ENCODE assay signal across 12 mouse cellular contexts in the genomic region with DNA sequence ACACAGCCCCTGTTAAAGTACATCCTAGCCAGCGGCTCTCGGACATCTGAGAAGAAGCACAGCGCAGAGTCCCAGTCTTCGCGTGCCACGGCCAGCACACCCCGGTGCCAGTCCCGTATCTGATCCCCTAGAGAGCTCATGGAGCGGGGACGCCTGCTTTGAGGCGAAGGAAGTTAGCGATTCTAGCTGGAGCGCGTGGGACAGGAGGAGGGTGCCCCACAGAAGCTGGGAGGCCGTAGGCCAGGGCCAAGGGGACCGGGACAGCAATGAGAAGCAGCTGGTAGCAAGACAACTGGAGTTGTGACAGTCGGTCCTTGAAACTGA. TPM values are rescaled to one million over a fixed set of nuclear protein-coding genes. Genes with fewer than 3 reads are reported as not detected.
DNase-seq lines count a peak whose midpoint lies in the region; ATAC-seq and TF ChIP-seq lines count a peak whose summit lies in the region.
"Had no signal": no experiment of that assay in that cellular context is flagged by ENCODE, and none has a peak within 500 bp of the region (broad histone marks: within the 10 kb centered on the region; RNA-seq: fewer than 3 reads in every experiment).

No protein-coding gene starts in this region.

- ATAC-seq in heart, embryonic 16.5 days (replicated peaks; ENCODE audit: extremely low read depth, insufficient read depth, low FRiP score), result no peak; the same call in 1 of the 2 replicates
- no peak; the same call in none of the 2 replicates for ATAC-seq in liver, embryonic 12.5 days

- WGBS in heart, embryonic 16.5 days, result 34% methylated on average over 17 of the region's 17 CpGs
- 45% methylated on average over 17 of the region's 17 CpGs for WGBS in liver, embryonic 12.5 days (ENCODE audit: insufficient replicate concordance)

- no peaks in the 10 kb centered on the region; the same call in 1 of the 2 replicates for H3K4me1 ChIP-seq in heart, embryonic 16.5 days (ENCODE audit: control insufficient read depth, insufficient read depth, low read length)
- H3K4me1 ChIP-seq in testis, adult 2 months (ENCODE audit: control insufficient read depth, insufficient read depth, low read length), result peaks cover 6% of the 10 kb centered on the region
- peaks cover 28% of the 10 kb centered on the region for H3K4me1 ChIP-seq in liver, embryonic 12.5 days

- no peak for TF ChIP-seq POLR2A in testis, adult 2 months (IDR thresholded peaks at IDR 0.05; ENCODE audit: control insufficient read depth, low read depth, low read length)

- no peak overlapping the region for H3K9ac ChIP-seq in heart, embryonic 16.5 days (ENCODE audit: low read length)
- H3K9ac ChIP-seq in liver, embryonic 12.5 days, result peak overlapping the region; percentile 29; the same call in 1 of the 2 replicates

- no peak for DNase-seq in heart, adult 11 months
- DNase-seq in testis, postnatal 14 days (ENCODE audit: low spot score), result no peak
- DNase-seq in layer of hippocampus, postnatal 14 days (ENCODE audit: low spot score in 2 of 2), result no peak
- no peak for DNase-seq in cerebellum, postnatal 14 days
- no peak for DNase-seq in adrenal gland, postnatal 14 days
- DNase-seq: cerebellum, adult 9-10 months; kidney, postnatal 25 days; thymus, adult 18-20 months had no signal

- peaks cover 6% of the 10 kb centered on the region for H3K27me3 ChIP-seq in heart, embryonic 16.5 days (ENCODE audit: control insufficient read depth, insufficient read depth, low read length)
- H3K27me3 ChIP-seq in testis, adult 2 months (ENCODE audit: control insufficient read depth, insufficient read depth, low read length), result no peaks in the 10 kb centered on the region
- H3K27me3 ChIP-seq in liver, embryonic 12.5 days (replicated peaks), result peaks cover 35% of the 10 kb centered on the region

- H3K9me3 ChIP-seq in heart, embryonic 16.5 days (replicated peaks; ENCODE audit: control insufficient read depth, low read length), result no peaks in the 10 kb centered on the region
- H3K9me3 ChIP-seq in liver, embryonic 12.5 days (replicated peaks), result no peaks in the 10 kb centered on the region

- TF ChIP-seq CTCF in testis, adult 2 months (IDR thresholded peaks at IDR 0.05; ENCODE audit: control insufficient read depth, insufficient read depth, insufficient replicate concordance, low read depth, low read length), result no peak

- H3K36me3 ChIP-seq in heart, embryonic 16.5 days (ENCODE audit: control insufficient read depth, insufficient read depth), result no peaks in the 10 kb centered on the region
- H3K36me3 ChIP-seq in testis, adult 2 months (ENCODE audit: control insufficient read depth, insufficient read depth, low read length), result no peaks in the 10 kb centered on the region
- H3K36me3 ChIP-seq in liver, embryonic 12.5 days, result no peaks in the 10 kb centered on the region

- H3K4me3 ChIP-seq in heart, embryonic 16.5 days (ENCODE audit: low read length), result no peak overlapping the region
- peak overlapping the region; percentile 0 for H3K4me3 ChIP-seq in testis, adult 2 months (ENCODE audit: control insufficient read depth, low read depth, low read length)
- peak overlapping the region; percentile 34 for H3K4me3 ChIP-seq in liver, embryonic 12.5 days

- peak overlapping the region; percentile 28; the same call in 1 of the 2 replicates for H3K4me2 ChIP-seq in heart, embryonic 16.5 days (ENCODE audit: low read depth, low read length)
- peak overlapping the region; percentile 60 for H3K4me2 ChIP-seq in liver, embryonic 12.5 days

- H3K27ac ChIP-seq in heart, embryonic 16.5 days (ENCODE audit: low read length), result no peak overlapping the region
- H3K27ac ChIP-seq in testis, adult 2 months (ENCODE audit: control insufficient read depth, insufficient read depth, low read depth, low read length), result no peak overlapping the region
- H3K27ac ChIP-seq in liver, embryonic 12.5 days, result no peak overlapping the region; the same call in 1 of the 2 replicates
- H3K27ac ChIP-seq: macrophage had no signal

RNA-seq across cellular contexts. Expression of a gene that starts 0.2 kb away (rescaled TPM):
- polyA plus RNA-seq in heart, embryonic 16.5 days (2015; fragmentation: Nextera tagmentation; extraction: Ambion mirVana), result 0.19 TPM in 1 of 2 replicates, not detected in the other
- 0.14 and 0.25 TPM in 2 replicates for polyA plus RNA-seq in testis, adult 2 months (2012; rRNA removed)
- polyA plus RNA-seq in liver, embryonic 12.5 days (2016; fragmentation: Nextera tagmentation; extraction: Ambion mirVana), result 0.64 and 0.71 TPM in 2 replicates
- not detected for total RNA-seq in layer of hippocampus, postnatal 14 days (2021)
- total RNA-seq in adrenal gland, postnatal 14 days (2021), result not detected in 2 replicates
- polyA plus RNA-seq: macrophage had no signal

RNA-seq across cellular contexts. Expression of a gene that starts 14.6 kb away (rescaled TPM):
- 0.30 TPM in 1 of 2 replicates, not detected in the other for polyA plus RNA-seq in heart, embryonic 16.5 days (2015; fragmentation: Nextera tagmentation; extraction: Ambion mirVana)
- polyA plus RNA-seq in testis, adult 2 months (2012; rRNA removed), result 0.48 TPM in 2 replicates
- 1.2 and 1.4 TPM in 2 replicates for polyA plus RNA-seq in liver, embryonic 12.5 days (2016; fragmentation: Nextera tagmentation; extraction: Ambion mirVana)
- total RNA-seq in layer of hippocampus, postnatal 14 days (2021), result not detected
- 1.3 and 7.7 TPM in 2 replicates for total RNA-seq in adrenal gland, postnatal 14 days (2021)
- polyA plus RNA-seq: macrophage had no signal

RNA-seq across cellular contexts. Expression of a gene that starts 40.6 kb away (rescaled TPM):
- polyA plus RNA-seq in heart, embryonic 16.5 days (2015; fragmentation: Nextera tagmentation; extraction: Ambion mirVana), result 59.3 and 62.9 TPM in 2 replicates
- polyA plus RNA-seq in testis, adult 2 months (2012; rRNA removed), result 69.1 and 78.2 TPM in 2 replicates
- polyA plus RNA-seq in liver, embryonic 12.5 days (2016; fragmentation: Nextera tagmentation; extraction: Ambion mirVana), result 16.1 and 17.0 TPM in 2 replicates
- 1,000 to 10,000 TPM in 1 of 2 experiments, 100 to 1,000 TPM in 1; 982 to 1,031 TPM for total RNA-seq in layer of hippocampus, postnatal 14 days (2021)
- total RNA-seq in adrenal gland, postnatal 14 days (2021), result 58.5 and 61.2 TPM in 2 replicates
